Mouse (Mus musculus) myocyte (in vitro differentiated cells): ENCODE results near the gene Kpna6.

Experiments used
- CEBPB ChIP-seq: IDR thresholded peaks from 2 replicates; pipeline ENCODE4 v1.6.1; 2011; ENCODE audit warnings: mild to moderate bottlenecking, moderate library complexity; ENCODE audit not compliant: poor library complexity, insufficient read depth, severe bottlenecking
- E2F4 ChIP-seq: IDR thresholded peaks from one replicate; pipeline ENCODE4 v1.6.1; 2011; ENCODE audit warnings: mild to moderate bottlenecking, control low read depth, moderate library complexity; ENCODE audit not compliant: insufficient read depth
- MAX ChIP-seq: IDR thresholded peaks from one replicate; pipeline ENCODE4 v1.6.1; 2011; ENCODE audit warnings: low read depth, mild to moderate bottlenecking, control low read depth
- MYOG ChIP-seq, 3 experiments: IDR thresholded peaks; one replicate each; pipeline ENCODE4 v1.6.1; 2011; ENCODE audit warnings: control low read depth in 2 of 3, low read depth in 2 of 3, mild to moderate bottlenecking in 2 of 3; ENCODE audit not compliant: insufficient read length in 2 of 3, control insufficient read depth in 1 of 3, insufficient read depth in 1 of 3
- POLR2A ChIP-seq: IDR thresholded peaks from one replicate; pipeline ENCODE4 v1.6.1; 2011; ENCODE audit warnings: low read depth, mild to moderate bottlenecking, control low read depth, moderate library complexity; ENCODE audit not compliant: insufficient read length
- POLR2AphosphoS2 ChIP-seq: IDR thresholded peaks from one replicate; pipeline ENCODE4 v1.6.1; 2011; ENCODE audit warnings: low read depth, control low read depth; ENCODE audit not compliant: insufficient read length
- TCF12 ChIP-seq: IDR thresholded peaks from one replicate; pipeline ENCODE4 v1.6.1; 2011; ENCODE audit warnings: mild to moderate bottlenecking, control low read depth; ENCODE audit not compliant: poor library complexity, insufficient read depth, severe bottlenecking
- TCF3 ChIP-seq: IDR thresholded peaks from one replicate; pipeline ENCODE4 v1.6.1; 2011; ENCODE audit warnings: low read depth, control low read depth; ENCODE audit not compliant: insufficient read length
- USF1 ChIP-seq: IDR thresholded peaks from one replicate; pipeline ENCODE4 v1.6.1; 2011; ENCODE audit warnings: low read depth, mild to moderate bottlenecking, control low read depth, moderate library complexity

DNA sequence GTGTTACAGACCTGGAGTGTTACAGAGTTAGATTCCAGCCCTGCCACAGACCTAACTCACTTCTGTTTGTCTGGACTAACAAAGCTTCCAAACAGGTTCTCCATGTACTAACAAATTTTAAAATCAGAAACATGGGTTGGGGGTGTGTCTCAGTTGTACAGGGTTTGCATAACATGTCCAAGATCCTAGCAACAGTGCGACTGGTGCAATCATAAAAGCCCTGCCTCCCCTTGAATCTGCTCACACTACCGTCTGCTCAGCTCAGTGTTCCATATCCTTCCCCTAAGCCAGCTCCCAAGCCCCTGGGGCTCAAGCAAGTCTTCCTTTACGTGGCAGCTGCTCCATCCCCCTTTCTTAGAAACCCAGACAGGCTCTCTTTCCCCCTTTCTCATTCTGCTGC, 34.2 kb upstream of the Kpna6 start:
- TF ChIP-seq MYOG (IDR thresholded peaks at IDR 0.05; ENCODE audit: control insufficient read depth in 1 of 3, insufficient read depth in 1 of 3, insufficient read length in 2 of 3, low read depth in 2 of 3) (no peak), POLR2A (no peak), MAX (no peak), USF1 (no peak), POLR2AphosphoS2 (no peak), E2F4 (no peak), TCF12 (no peak), CEBPB (no peak), TCF3 (no peak)
